Mouse (Mus musculus) embryo, embryonic 11.5 days (tissue): ENCODE data around the gene Lrfn1.

Experiments
- DNase-seq: peaks from one replicate; pipeline ENCODE4 v3.0.0-alpha.2; 2012; ENCODE audit warnings: low read depth, low spot score

Gene Lrfn1

GRCm38 (mm10) chr7:28451531-28452360, at the start of gene Lrfn1:
Gene Lrfn1 (plus strand): TSS chr7:28451980.
- DNase-seq, result no peak

DNA sequence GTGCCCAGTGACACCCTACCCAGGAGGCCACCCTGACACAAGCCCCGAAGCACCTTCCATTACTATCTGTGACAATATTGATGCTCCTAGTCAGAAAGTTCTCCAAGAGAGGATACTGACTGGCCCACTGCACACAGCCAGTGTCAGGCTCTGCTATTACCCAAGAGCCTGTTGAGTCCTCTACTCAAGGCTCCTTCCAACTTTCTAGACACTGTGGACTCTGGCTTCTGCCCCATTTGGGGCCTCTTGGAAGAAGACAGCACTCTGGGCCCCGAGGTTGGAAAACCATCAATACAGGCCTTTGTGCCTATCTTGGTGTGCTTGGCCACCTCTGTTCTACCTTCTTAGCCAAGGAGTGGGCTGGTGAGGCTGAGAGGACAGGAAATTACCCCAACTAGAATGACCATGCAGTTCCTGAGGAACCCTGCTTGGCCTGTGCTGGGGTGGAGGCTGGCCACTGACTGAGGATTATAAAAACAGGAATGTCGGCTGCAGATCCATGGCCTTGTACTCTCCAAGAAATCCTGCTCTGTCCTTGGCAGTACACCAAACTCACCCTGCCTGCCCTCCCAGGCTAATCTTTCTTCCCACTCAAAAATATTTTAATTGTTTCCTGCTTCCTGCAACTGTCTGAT, 40.8 kb upstream of the Lrfn1 start:
- DNase-seq, result no peak

DNA sequence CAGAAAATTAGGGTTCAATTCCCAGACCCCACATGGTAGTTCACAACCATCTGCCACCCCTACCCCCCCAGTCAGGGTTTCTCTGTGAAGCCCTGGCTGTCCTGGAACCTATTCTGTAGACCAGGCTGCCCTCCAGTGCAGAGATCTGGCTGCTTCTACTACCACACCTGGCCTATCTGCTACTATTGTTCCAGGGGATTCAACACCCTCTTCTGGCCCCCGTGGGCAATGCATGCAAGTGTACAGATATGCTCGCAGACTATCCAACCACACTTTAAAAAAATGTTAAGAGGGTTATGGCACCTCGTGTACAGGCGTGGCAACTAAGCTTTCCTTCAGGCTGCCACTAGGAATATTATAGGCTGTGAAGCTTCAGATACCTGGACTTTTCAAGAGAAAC, 39.0 kb upstream of the Lrfn1 start:
- no peak for DNase-seq

GRCm38 (mm10) chr7:28417368-28417767, 34.4 kb upstream of the Lrfn1 start:
- no peak for DNase-seq

- DNase-seq, result no peak
These were observed 33.6 kb upstream of the Lrfn1 start for GRCm38 (mm10) chr7:28418096-28418670.

DNA sequence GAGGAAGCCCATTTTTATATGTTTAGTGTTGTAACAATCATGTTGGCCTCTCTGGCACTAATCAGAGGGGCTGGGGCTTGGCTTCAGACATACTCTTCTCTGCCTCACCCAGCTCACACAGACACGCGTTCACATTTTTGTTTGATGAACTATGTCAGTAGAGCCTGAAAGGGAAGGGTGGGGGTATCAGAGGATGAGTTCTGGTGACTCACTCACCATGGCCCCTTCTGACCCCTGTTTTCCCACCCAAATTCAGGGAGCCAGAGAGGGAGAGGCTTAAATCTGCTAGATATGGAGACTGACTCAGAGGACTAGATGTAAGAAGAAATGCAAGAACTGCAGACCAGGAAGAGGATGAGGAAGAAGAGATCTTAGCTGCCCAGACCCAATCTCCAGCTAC, 32.4 kb upstream of the Lrfn1 start:
- no peak for DNase-seq

- DNase-seq, result no peak
These were observed 28.8 kb upstream of the Lrfn1 start for GRCm38 (mm10) chr7:28423018-28423417.

- DNase-seq, result no peak
These were observed 24.0 kb upstream of the Lrfn1 start for GRCm38 (mm10) chr7:28427738-28428137.

GRCm38 (mm10) chr7:28430512-28430911, 21.3 kb upstream of the Lrfn1 start:
- no peak for DNase-seq

- no peak for DNase-seq
These were observed 19.5 kb upstream of the Lrfn1 start for GRCm38 (mm10) chr7:28432252-28432651.

GRCm38 (mm10) chr7:28435660-28436259, 16.0 kb upstream of the Lrfn1 start:
- DNase-seq, result no peak

DNA sequence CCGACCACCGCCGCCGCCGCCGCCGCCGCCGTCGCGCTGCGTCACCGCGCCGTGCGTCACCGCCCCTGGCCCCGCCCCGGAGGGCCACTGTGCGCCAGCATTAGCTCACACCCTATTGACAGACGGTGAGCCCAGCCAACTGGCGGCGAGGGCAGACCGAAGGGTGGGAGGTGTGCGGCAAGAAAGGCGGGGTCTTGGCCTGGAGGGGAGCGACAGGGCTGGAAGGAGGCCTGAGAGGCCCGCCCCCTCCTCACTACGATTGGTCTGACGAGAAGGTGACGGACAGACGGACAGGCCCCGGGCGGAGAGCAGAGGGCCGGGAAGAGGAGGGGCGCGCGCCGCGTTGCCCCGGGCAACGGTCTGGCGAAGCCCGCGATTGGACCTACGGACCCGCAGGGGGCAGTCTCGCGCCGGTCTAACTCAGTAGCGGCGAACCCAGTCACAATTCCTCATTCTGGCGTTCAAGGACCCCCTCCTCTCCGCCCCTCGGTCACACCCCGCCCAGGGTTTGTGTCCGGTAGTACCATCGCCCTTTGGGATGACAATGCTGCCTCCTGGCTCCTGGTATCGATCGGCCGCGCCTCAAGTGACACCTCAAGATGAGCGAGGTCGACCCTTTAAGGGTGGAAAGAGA, 15.4 kb upstream of the Lrfn1 start:
- DNase-seq, result peak; percentile 98

DNA sequence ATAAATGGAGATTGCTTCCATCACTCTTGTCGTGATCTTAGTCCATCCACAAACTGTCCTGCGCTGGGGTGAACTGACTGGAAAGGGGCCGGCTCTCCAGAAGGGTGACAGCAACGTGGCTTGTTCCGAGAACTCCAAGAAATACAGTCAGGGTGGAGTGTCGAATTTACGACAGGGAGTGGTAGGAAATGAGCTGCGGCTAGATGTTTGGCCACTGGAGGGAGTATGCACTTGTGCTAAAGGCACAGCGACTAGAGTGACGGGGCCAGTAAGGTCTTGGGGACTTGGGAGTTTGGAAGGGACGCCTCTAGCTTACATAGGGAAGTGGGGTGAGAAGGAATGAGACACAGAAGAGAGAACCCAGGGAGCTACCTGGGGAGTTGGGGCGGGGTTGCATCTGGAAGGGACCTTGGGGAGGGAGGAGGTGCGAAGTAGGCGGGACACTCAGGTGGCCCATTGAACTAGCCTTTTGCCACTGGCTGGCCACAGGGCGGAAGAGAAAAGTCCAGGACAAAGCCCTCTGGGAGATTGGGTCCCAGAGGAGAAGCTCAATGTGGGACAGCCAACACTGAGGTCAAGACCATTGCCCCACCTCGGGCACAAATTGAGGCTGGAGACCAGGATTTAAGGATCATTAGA, 14.7 kb upstream of the Lrfn1 start, which contains the start of gene Gmfg:
Gene Gmfg (plus strand): TSS at position 516 of the 639 bp plus-strand sequence.
- peak; percentile 72 for DNase-seq

DNA sequence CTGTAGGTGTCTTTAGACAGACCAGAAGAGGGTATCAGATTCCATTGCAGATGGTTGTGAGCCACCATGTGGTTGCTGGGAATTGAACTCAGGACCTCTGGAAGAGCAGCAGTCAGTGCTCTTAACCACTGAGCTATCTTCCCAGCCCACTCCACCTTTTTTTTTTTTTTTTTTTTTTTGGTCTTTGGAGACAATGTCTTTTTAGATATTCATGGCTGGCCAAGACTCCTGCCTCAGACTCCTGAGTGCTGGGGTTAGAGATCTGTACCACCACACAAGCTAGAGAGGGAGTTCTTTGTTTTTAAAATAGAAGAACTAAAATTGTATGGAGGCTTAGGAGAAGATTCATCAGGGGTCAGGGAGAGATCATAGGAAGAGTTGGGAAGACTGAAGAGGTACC, 13.8 kb upstream of the Lrfn1 start:
- no peak for DNase-seq

GRCm38 (mm10) chr7:28438771-28439170, 13.0 kb upstream of the Lrfn1 start:
- DNase-seq, result no peak

DNA sequence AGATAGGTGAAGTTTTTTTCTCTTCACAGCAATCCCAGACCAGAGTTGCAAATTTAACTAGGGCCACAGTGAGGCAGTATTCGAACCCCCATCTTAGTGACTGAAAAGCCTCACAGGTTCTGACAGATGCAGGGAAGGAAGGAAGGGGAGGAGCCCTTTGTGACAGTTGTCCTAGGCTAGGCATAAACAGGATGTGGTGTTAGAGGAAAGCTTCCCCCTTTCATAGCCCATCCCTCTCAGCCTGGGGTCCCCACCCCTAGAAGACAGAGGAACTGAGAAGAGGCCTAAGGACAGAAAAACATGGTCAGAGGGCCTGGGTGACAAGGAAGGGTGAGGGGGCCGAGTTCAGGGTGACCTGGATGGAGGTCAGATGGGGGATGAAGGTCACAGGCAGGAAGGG, 11.0 kb upstream of the Lrfn1 start:
- no peak for DNase-seq

DNA sequence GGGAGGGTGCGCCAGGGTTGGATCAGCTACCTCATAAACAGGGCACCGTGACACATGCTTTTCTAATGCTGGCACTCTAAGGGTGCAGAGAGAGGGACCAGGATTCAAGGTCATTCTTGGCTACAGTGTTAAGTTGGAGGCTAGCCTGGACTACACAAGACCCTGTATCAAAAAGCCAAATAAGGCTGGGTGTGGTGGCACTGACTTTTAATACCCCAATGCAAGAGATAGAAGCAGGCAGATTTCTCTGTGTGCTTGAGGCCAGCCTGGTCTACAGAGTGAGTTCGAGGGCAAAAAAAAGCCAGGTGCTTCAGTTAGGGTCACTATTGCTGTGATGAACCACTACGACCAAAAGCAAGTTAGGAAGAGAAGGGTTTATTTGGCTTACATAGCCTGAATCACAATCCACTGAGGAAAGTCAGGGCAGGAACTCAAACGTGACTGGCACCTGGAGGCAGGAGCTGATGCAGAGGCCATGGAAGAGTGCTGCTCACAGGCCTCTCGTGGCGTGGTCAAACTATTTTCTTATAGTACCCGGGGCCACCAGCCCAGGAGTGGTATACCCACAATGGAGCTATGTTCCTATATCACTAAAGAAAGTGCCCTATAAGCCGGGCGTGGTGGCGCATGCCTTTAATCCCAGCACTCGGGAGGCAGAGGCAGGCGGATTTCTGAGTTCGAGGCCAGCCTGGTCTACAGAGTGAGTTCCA, 9.8 kb upstream of the Lrfn1 start:
- no peak for DNase-seq

GRCm38 (mm10) chr7:28442688-28443087, 9.1 kb upstream of the Lrfn1 start:
- no peak for DNase-seq

DNA sequence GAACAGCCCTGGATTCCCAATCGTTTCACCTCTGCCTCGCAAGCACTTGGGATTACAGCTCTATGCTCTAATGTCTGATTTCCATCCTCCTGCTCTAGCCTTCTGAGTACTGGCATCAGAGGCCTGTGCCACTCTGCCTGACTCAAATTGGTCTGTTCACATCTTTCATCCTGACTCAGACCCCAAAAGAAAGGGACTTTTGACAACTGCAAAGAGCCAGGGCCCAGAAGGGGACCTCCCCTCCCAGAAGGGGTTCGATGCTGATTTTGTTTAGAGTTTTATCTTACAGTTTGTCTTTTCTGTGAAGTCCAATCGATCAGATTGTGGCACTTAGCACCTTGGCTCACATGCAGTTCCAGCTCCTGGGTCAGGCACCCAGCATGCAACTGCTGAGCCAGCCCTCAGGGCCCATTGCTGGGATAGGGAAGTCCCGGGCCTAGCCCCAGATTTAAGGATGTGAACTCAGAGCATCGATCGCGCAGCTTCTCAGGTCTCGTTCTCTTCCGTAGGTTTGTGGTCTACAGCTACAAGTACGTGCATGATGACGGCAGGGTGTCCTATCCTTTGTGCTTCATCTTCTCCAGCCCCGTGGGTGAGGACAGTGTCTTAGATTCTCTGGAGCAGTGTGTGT, 7.3 kb upstream of the Lrfn1 start:
- DNase-seq, result no peak

GRCm38 (mm10) chr7:28446446-28446845, 5.3 kb upstream of the Lrfn1 start:
- DNase-seq, result peak; percentile 51
